In genomic region chr4:44712786-44713553, GRCm38 (mm10) we compare ENCODE assay signal across 9 mouse cellular contexts. TPM values are rescaled to one million over a fixed set of nuclear protein-coding genes. Genes with fewer than 3 reads are reported as not detected.
A peak's percentile ranks its signal among the peaks of the same experiment; 100 is the strongest.
DNase-seq lines count a peak whose midpoint lies in the region; ATAC-seq and TF ChIP-seq lines count a peak whose summit lies in the region.
"Had no signal": no experiment of that assay in that cellular context is flagged by ENCODE, and none has a peak within 500 bp of the region (broad histone marks: within the 10 kb centered on the region; RNA-seq: fewer than 3 reads in every experiment).

No protein-coding gene starts in this region.

- no peak for DNase-seq in heart, adult 9 months (ENCODE audit: low spot score in 2 of 2)
- DNase-seq in mesoderm, embryonic 11.5 days (ENCODE audit: low read depth, low spot score): peak; percentile 43
- DNase-seq in c-Kit-positive CD71-positive TER-119-positive erythroid progenitor cells, embryonic 14.5 days (ENCODE audit: low spot score): no peak
- no peak for DNase-seq in layer of hippocampus, postnatal 14 days (ENCODE audit: low spot score in 2 of 2)
- DNase-seq in urinary bladder, postnatal 10 days (ENCODE audit: low spot score): no peak

- no peak overlapping the region for H3K27ac ChIP-seq in heart, embryonic 11.5 days (ENCODE audit: low read depth, low read length)
- peak overlapping the region; percentile 82 for H3K27ac ChIP-seq in bone marrow, adult 2 months (ENCODE audit: control insufficient read depth, insufficient read depth, low read depth, low read length, poor library complexity)
- no peak overlapping the region for H3K27ac ChIP-seq in heart, embryonic 12.5 days (ENCODE audit: poor library complexity, severe bottlenecking)

- peak; percentile 53; the same call in 1 of the 2 replicates for TF ChIP-seq POLR2A in bone marrow, adult 2 months (IDR thresholded peaks at IDR 0.05; ENCODE audit: borderline replicate concordance, control insufficient read depth, low read depth, low read length)

- no peak for ATAC-seq in heart, embryonic 11.5 days (replicated peaks; ENCODE audit: insufficient number of reproducible peaks, low FRiP score, low TSS enrichment)
- ATAC-seq in heart, embryonic 12.5 days (ENCODE audit: insufficient number of reproducible peaks, low FRiP score): no peak
- ATAC-seq: Patski had no signal

- peak overlapping the region; percentile 50 for H3K4me2 ChIP-seq in heart, embryonic 11.5 days
- H3K4me2 ChIP-seq in heart, embryonic 12.5 days: peak overlapping the region; percentile 38

- no peaks in the 10 kb centered on the region for H3K36me3 ChIP-seq in heart, embryonic 11.5 days (ENCODE audit: control insufficient read depth, insufficient read depth, low read length)
- no peaks in the 10 kb centered on the region for H3K36me3 ChIP-seq in heart, embryonic 12.5 days

- peaks cover 87% of the 10 kb centered on the region for H3K27me3 ChIP-seq in heart, embryonic 11.5 days (ENCODE audit: control insufficient read depth, insufficient read depth, low read length)
- H3K27me3 ChIP-seq in heart, embryonic 12.5 days (replicated peaks): peaks cover 90% of the 10 kb centered on the region

- 1% methylated on average over 50 of the region's 50 CpGs for WGBS in heart, embryonic 11.5 days (ENCODE audit: insufficient replicate concordance)
- 2% methylated on average over 50 of the region's 50 CpGs for WGBS in bone marrow, adult 2 months
- WGBS in heart, embryonic 12.5 days: 1% methylated on average over 50 of the region's 50 CpGs

- no peak for TF ChIP-seq CTCF in bone marrow, adult 2 months (IDR thresholded peaks at IDR 0.05; ENCODE audit: control insufficient read depth, insufficient read depth, low read length)

- H3K9me3 ChIP-seq in heart, embryonic 11.5 days (replicated peaks; ENCODE audit: control insufficient read depth, low read length): no peaks in the 10 kb centered on the region
- no peaks in the 10 kb centered on the region for H3K9me3 ChIP-seq in heart, embryonic 12.5 days (replicated peaks)

- no peak overlapping the region; the same call in 1 of the 2 replicates for H3K4me3 ChIP-seq in heart, embryonic 11.5 days (ENCODE audit: low read depth, low read length)
- H3K4me3 ChIP-seq in bone marrow, adult 2 months (replicated peaks; ENCODE audit: control insufficient read depth, low read depth, low read length): peak overlapping the region; percentile 31
- peak overlapping the region; percentile 19 for H3K4me3 ChIP-seq in heart, embryonic 12.5 days

- no peak overlapping the region for H3K9ac ChIP-seq in heart, embryonic 11.5 days (ENCODE audit: low read depth, low read length)
- no peak overlapping the region for H3K9ac ChIP-seq in heart, embryonic 12.5 days

- peaks cover 10% of the 10 kb centered on the region for H3K4me1 ChIP-seq in heart, embryonic 11.5 days (ENCODE audit: control insufficient read depth, insufficient read depth, low read length)
- H3K4me1 ChIP-seq in bone marrow, adult 2 months (ENCODE audit: control insufficient read depth, insufficient read depth, low read length): no peaks in the 10 kb centered on the region
- H3K4me1 ChIP-seq in heart, embryonic 12.5 days (replicated peaks): peaks cover 21% of the 10 kb centered on the region

RNA-seq across cellular contexts. Expression of gene Pax5, which starts 2.7 kb away (rescaled TPM):
- polyA plus RNA-seq in heart, embryonic 11.5 days (2014; fragmentation: Nextera tagmentation; extraction: Ambion mirVana): not detected in 2 replicates
- polyA plus RNA-seq in bone marrow, adult 2 months (2011; ENCODE audit: insufficient read depth, insufficient read length, low replicate concordance, missing spikeins): 18.0 and 35.6 TPM in 2 replicates
- not detected in 2 replicates for polyA plus RNA-seq in heart, embryonic 12.5 days (2016; fragmentation: Nextera tagmentation; extraction: Ambion mirVana)
- under 1 TPM; 0.14 to 0.37 TPM for total RNA-seq in layer of hippocampus, postnatal 14 days (2021)
- polyA plus RNA-seq: Patski had no signal

RNA-seq across cellular contexts. Expression of gene Zcchc7, which starts 42.7 kb away (rescaled TPM):
- polyA plus RNA-seq in heart, embryonic 11.5 days (2014; fragmentation: Nextera tagmentation; extraction: Ambion mirVana): 20.7 and 27.1 TPM in 2 replicates
- 31.5 and 43.4 TPM in 2 replicates for polyA plus RNA-seq in bone marrow, adult 2 months (2011; ENCODE audit: insufficient read depth, insufficient read length, low replicate concordance, missing spikeins)
- polyA plus RNA-seq in heart, embryonic 12.5 days (2016; fragmentation: Nextera tagmentation; extraction: Ambion mirVana): 22.0 and 24.6 TPM in 2 replicates
- total RNA-seq in layer of hippocampus, postnatal 14 days (2021): 10 to 100 TPM; 55.4 to 67.0 TPM

Comparison
In these comparisons a context has a peak if more than half of its experiments do, and no peak if none do; other contexts are left out.
1. RNA of gene Pax5, which starts 2.7 kb away (polyA plus RNA-seq): 18.0 to 35.6 TPM in bone marrow, adult 2 months; not detected in heart, embryonic 11.5 days and not detected in heart, embryonic 12.5 days; every median in the first group is over 10 times any median in the second.